Mouse (Mus musculus): ENCODE data around the gene H2-M10.4. TPM values are rescaled to one million over a fixed set of nuclear protein-coding genes. Genes with fewer than 3 reads are reported as not detected.

H2-M10.4 gene
- polyA plus RNA-seq (2015; fragmentation: Nextera tagmentation; extraction: Ambion mirVana): not detected in 2 replicates

GRCm38 (mm10) chr17:36462234-36462633 is at the start of gene H2-M10.4:
Gene H2-M10.4, minus strand, starts transcription at chr17:36462334.

Other genes with a start within 250 kb of the H2-M10.4 start
- gene Rpp21, start 204.3 kb downstream of the H2-M10.4 start, polyA plus RNA-seq (2015; fragmentation: Nextera tagmentation; extraction: Ambion mirVana): 61.5 and 64.7 TPM in 2 replicates
- 4.5 and 4.9 TPM in 2 replicates for gene Trim39, start 190.1 kb downstream of the H2-M10.4 start, polyA plus RNA-seq (2015; fragmentation: Nextera tagmentation; extraction: Ambion mirVana)
- gene H2-M10.2, start 175.8 kb downstream of the H2-M10.4 start, polyA plus RNA-seq (2015; fragmentation: Nextera tagmentation; extraction: Ambion mirVana): not detected in 2 replicates
- gene H2-M10.1, start 136.2 kb downstream of the H2-M10.4 start, polyA plus RNA-seq (2015; fragmentation: Nextera tagmentation; extraction: Ambion mirVana): not detected in 2 replicates
- not detected in 2 replicates for gene H2-M10.3, start 93.9 kb downstream of the H2-M10.4 start, polyA plus RNA-seq (2015; fragmentation: Nextera tagmentation; extraction: Ambion mirVana)
- gene H2-M11, start 84.7 kb upstream of the H2-M10.4 start, polyA plus RNA-seq (2015; fragmentation: Nextera tagmentation; extraction: Ambion mirVana): not detected in 2 replicates
- gene H2-M9, start 180.3 kb upstream of the H2-M10.4 start, polyA plus RNA-seq (2015; fragmentation: Nextera tagmentation; extraction: Ambion mirVana): 0.26 and 0.56 TPM in 2 replicates
- gene H2-M1, start 209.9 kb upstream of the H2-M10.4 start, polyA plus RNA-seq (2015; fragmentation: Nextera tagmentation; extraction: Ambion mirVana): not detected in 2 replicates